Mouse (Mus musculus) MEL (cell line): ENCODE measurements around the gene Vps37d.

ENCODE experiments used
- CHD1 ChIP-seq: IDR thresholded peaks from 2 replicates; pipeline ENCODE4 v1.6.1; 2012; ENCODE audit warnings: low read depth, mild to moderate bottlenecking, inconsistent platforms, low read length, improper control_type of control experiment
- CTCF ChIP-seq, 3 experiments: IDR thresholded peaks in 2 of 3; conservative IDR thresholded peaks in 1 of 3; 2 replicates each; pipeline ENCODE4 v1.5.1; 2011 to 2012; ENCODE audit warnings: low read length in 3 of 3, low read depth in 2 of 3, mild to moderate bottlenecking in 2 of 3, improper control_type of control experiment in 1 of 3, inconsistent platforms in 1 of 3, mixed read lengths in 1 of 3, moderate library complexity in 1 of 3; ENCODE audit not compliant: control insufficient read depth in 1 of 3, insufficient read depth in 1 of 3, poor library complexity in 1 of 3, severe bottlenecking in 1 of 3
- EP300 ChIP-seq, 2 experiments: IDR thresholded peaks; 2 replicates each; pipeline ENCODE4 v1.6.1; 2011; ENCODE audit warnings: improper control_type of control experiment in 2 of 2, low read length in 2 of 2, low read depth in 1 of 2, mild to moderate bottlenecking in 1 of 2
- NELFE ChIP-seq: IDR thresholded peaks from 2 replicates; pipeline ENCODE4 v1.6.1; 2011; ENCODE audit warnings: low read depth, low read length, improper control_type of control experiment
- POLR2A ChIP-seq, 2 experiments: IDR thresholded peaks; 2 replicates each; pipeline ENCODE4 v1.6.1; 2011 to 2012; ENCODE audit warnings: low read length in 2 of 2, mild to moderate bottlenecking in 2 of 2, control low read depth in 1 of 2, improper control_type of control experiment in 1 of 2, low read depth in 1 of 2, moderate library complexity in 1 of 2; ENCODE audit not compliant: control insufficient read depth in 1 of 2, insufficient read depth in 1 of 2, poor library complexity in 1 of 2
- SIN3A ChIP-seq: IDR thresholded peaks from 2 replicates; pipeline ENCODE4 v1.6.1; 2012; ENCODE audit warnings: low read length, improper control_type of control experiment, inconsistent platforms
- ZNF384 ChIP-seq: IDR thresholded peaks from 2 replicates; pipeline ENCODE4 v1.6.1; 2012; ENCODE audit warnings: low read depth, mild to moderate bottlenecking, inconsistent platforms, low read length, improper control_type of control experiment

DNA sequence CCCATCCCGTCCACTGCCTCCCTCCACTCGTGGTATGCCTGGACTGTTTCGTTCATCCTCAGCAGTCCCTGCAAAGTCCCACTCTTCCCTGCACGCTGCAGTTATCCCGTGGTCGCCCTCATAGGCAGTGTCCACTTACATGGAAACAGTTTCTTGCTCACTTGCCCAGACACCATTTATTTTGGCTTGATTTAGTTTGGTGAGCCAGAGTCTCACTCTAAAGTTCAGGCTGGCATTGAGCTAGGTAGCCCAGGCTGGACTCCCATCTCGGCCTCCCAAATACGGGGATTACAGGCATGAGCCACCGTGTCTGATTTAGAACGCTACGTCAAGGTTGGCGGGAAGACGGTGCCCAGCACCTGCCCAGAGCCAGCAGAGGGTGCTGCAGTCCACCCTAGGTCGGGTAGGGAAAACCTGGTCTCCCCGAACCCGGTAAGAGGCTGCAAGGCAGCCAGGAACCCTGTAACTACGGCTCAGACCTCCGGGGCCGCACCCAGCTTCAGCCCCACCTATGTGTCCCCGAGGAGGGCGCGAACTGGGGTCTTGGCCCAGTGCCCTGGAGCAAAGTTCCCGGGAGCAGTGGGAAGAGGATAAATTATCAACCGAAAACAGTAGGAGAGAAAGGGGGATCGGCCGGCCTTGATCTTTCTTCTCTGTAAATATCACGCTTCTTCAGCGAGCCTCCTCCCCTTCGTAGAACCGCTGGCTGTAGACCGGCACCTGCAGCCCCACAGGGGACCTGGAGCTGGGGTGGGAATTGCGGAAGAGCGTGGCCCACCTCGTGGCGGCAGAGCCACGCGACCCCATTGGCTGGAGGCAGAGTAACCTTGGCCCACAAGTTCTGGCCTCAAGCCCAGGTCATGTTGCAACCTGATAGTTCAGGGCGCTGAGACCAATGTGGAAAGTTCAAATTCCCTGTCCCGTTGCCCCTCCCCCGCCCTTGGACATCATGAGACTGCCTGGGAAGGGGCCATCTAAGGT is 29.7 kb upstream of the Vps37d start:
- no peak for TF ChIP-seq EP300 (IDR thresholded peaks at IDR 0.05; ENCODE audit: low read depth in 1 of 2, low read length in 2 of 2)
- TF ChIP-seq CTCF (IDR thresholded peaks at IDR 0.05 in 2 of 3, conservative IDR thresholded peaks at IDR 0.05 in 1 of 3; ENCODE audit: control insufficient read depth in 1 of 3, insufficient read depth in 1 of 3, low read depth in 2 of 3, low read length in 3 of 3, poor library complexity in 1 of 3, severe bottlenecking in 1 of 3): no peak
- TF ChIP-seq CHD1: no peak
- no peak for TF ChIP-seq SIN3A
- no peak for TF ChIP-seq POLR2A (IDR thresholded peaks at IDR 0.05; ENCODE audit: control insufficient read depth in 1 of 2, insufficient read depth in 1 of 2, low read depth in 1 of 2, low read length in 2 of 2, poor library complexity in 1 of 2)
- TF ChIP-seq NELFE: no peak
- TF ChIP-seq ZNF384: no peak
